Mouse (Mus musculus): ENCODE data around the gene C330007P06Rik. TPM values are rescaled to one million over a fixed set of nuclear protein-coding genes. Genes with fewer than 3 reads are reported as not detected.

Gene C330007P06Rik
- polyA plus RNA-seq, 1 experiment from 2014 or later: 12.2 TPM

GRCm38 (mm10) chrX:36847152-36847551, 26.8 kb downstream of the C330007P06Rik start:
- no peak overlapping the region for H3K27ac ChIP-seq (ENCODE audit: low read length)
- H3K9me3 ChIP-seq (replicated peaks; ENCODE audit: control insufficient read depth, low read length): no peaks in the 10 kb centered on the region
- no peak for ATAC-seq (ENCODE audit: low read depth)
- H3K36me3 ChIP-seq (ENCODE audit: control insufficient read depth, insufficient read depth): no peaks in the 10 kb centered on the region
- no peak overlapping the region for H3K9ac ChIP-seq (ENCODE audit: low read depth, low read length)
- WGBS (ENCODE audit: insufficient replicate concordance): 71% methylated on average over 1 of the region's 1 CpGs
- H3K4me2 ChIP-seq (ENCODE audit: low read depth, low read length): no peak overlapping the region
- H3K4me1 ChIP-seq (ENCODE audit: control insufficient read depth, low read depth, low read length): no peaks in the 10 kb centered on the region
- no peak overlapping the region for H3K4me3 ChIP-seq (ENCODE audit: low read depth, low read length)
- no peaks in the 10 kb centered on the region for H3K27me3 ChIP-seq (ENCODE audit: control insufficient read depth, insufficient read depth, low read depth, low read length)

- H3K9ac ChIP-seq (ENCODE audit: low read depth, low read length): no peak overlapping the region
- H3K27me3 ChIP-seq (ENCODE audit: control insufficient read depth, insufficient read depth, low read depth, low read length): no peaks in the 10 kb centered on the region
- H3K4me3 ChIP-seq (ENCODE audit: low read depth, low read length): no peak overlapping the region
- 32% methylated on average over 4 of the region's 4 CpGs for WGBS (ENCODE audit: insufficient replicate concordance)
- no peaks in the 10 kb centered on the region for H3K36me3 ChIP-seq (ENCODE audit: control insufficient read depth, insufficient read depth)
- no peak overlapping the region for H3K27ac ChIP-seq (ENCODE audit: low read length)
- H3K4me2 ChIP-seq (ENCODE audit: low read depth, low read length): no peak overlapping the region
- no peak for ATAC-seq (ENCODE audit: low read depth)
- H3K4me1 ChIP-seq (ENCODE audit: control insufficient read depth, low read depth, low read length): no peaks in the 10 kb centered on the region
- no peaks in the 10 kb centered on the region for H3K9me3 ChIP-seq (replicated peaks; ENCODE audit: control insufficient read depth, low read length)
Observed at GRCm38 (mm10) chrX:36843346-36843990, 30.4 kb downstream of the C330007P06Rik start.

GRCm38 (mm10) chrX:36841698-36842097, 32.2 kb downstream of the C330007P06Rik start:
- Histone ChIP-seq H3K4me2 (ENCODE audit: low read depth, low read length) (no peak overlapping the region), H3K4me3 (ENCODE audit: low read depth, low read length) (no peak overlapping the region), H3K27me3 (ENCODE audit: control insufficient read depth, insufficient read depth, low read depth, low read length) (no peaks in the 10 kb centered on the region), H3K9me3 (replicated peaks; ENCODE audit: control insufficient read depth, low read length) (no peaks in the 10 kb centered on the region), H3K27ac (ENCODE audit: low read length) (no peak overlapping the region), H3K36me3 (ENCODE audit: control insufficient read depth, insufficient read depth) (no peaks in the 10 kb centered on the region), H3K9ac (ENCODE audit: low read depth, low read length) (no peak overlapping the region), H3K4me1 (ENCODE audit: control insufficient read depth, low read depth, low read length) (no peaks in the 10 kb centered on the region)
- no peak for ATAC-seq (ENCODE audit: low read depth)
- WGBS (ENCODE audit: insufficient replicate concordance): 48% methylated on average over 6 of the region's 6 CpGs

GRCm38 (mm10) chrX:36839391-36839790, 34.5 kb downstream of the C330007P06Rik start:
- Histone ChIP-seq H3K9ac (ENCODE audit: low read depth, low read length) (no peak overlapping the region), H3K4me1 (ENCODE audit: control insufficient read depth, low read depth, low read length) (no peaks in the 10 kb centered on the region), H3K27me3 (ENCODE audit: control insufficient read depth, insufficient read depth, low read depth, low read length) (no peaks in the 10 kb centered on the region), H3K4me3 (ENCODE audit: low read depth, low read length) (no peak overlapping the region), H3K9me3 (replicated peaks; ENCODE audit: control insufficient read depth, low read length) (no peaks in the 10 kb centered on the region), H3K4me2 (ENCODE audit: low read depth, low read length) (no peak overlapping the region), H3K36me3 (ENCODE audit: control insufficient read depth, insufficient read depth) (no peaks in the 10 kb centered on the region), H3K27ac (ENCODE audit: low read length) (no peak overlapping the region)
- 63% methylated on average over 7 of the region's 7 CpGs for WGBS (ENCODE audit: insufficient replicate concordance)
- no peak for ATAC-seq (ENCODE audit: low read depth)

- Histone ChIP-seq H3K9me3 (replicated peaks; ENCODE audit: control insufficient read depth, low read length) (no peaks in the 10 kb centered on the region), H3K27ac (ENCODE audit: low read length) (no peak overlapping the region), H3K27me3 (ENCODE audit: control insufficient read depth, insufficient read depth, low read depth, low read length) (no peaks in the 10 kb centered on the region), H3K36me3 (ENCODE audit: control insufficient read depth, insufficient read depth) (no peaks in the 10 kb centered on the region), H3K4me2 (ENCODE audit: low read depth, low read length) (no peak overlapping the region), H3K4me3 (ENCODE audit: low read depth, low read length) (no peak overlapping the region), H3K4me1 (ENCODE audit: control insufficient read depth, low read depth, low read length) (no peaks in the 10 kb centered on the region), H3K9ac (ENCODE audit: low read depth, low read length) (no peak overlapping the region)
- WGBS (ENCODE audit: insufficient replicate concordance): 47% methylated on average over 6 of the region's 6 CpGs
- ATAC-seq (ENCODE audit: low read depth): no peak
Observed at GRCm38 (mm10) chrX:36837069-36837676, 36.7 kb downstream of the C330007P06Rik start.

- WGBS (ENCODE audit: insufficient replicate concordance): 30% methylated on average over 19 of the region's 19 CpGs
- H3K36me3 ChIP-seq (ENCODE audit: control insufficient read depth, insufficient read depth): no peaks in the 10 kb centered on the region
- H3K9me3 ChIP-seq (replicated peaks; ENCODE audit: control insufficient read depth, low read length): no peaks in the 10 kb centered on the region
- H3K27ac ChIP-seq (ENCODE audit: low read length): no peak overlapping the region
- ATAC-seq (ENCODE audit: low read depth): no peak
- peak overlapping the region; percentile 32; the same call in 1 of the 2 replicates for H3K4me2 ChIP-seq (ENCODE audit: low read depth, low read length)
- no peak overlapping the region for H3K9ac ChIP-seq (ENCODE audit: low read depth, low read length)
- H3K4me3 ChIP-seq (ENCODE audit: low read depth, low read length): no peak overlapping the region
- no peaks in the 10 kb centered on the region for H3K4me1 ChIP-seq (ENCODE audit: control insufficient read depth, low read depth, low read length)
- no peaks in the 10 kb centered on the region for H3K27me3 ChIP-seq (ENCODE audit: control insufficient read depth, insufficient read depth, low read depth, low read length)
Observed at GRCm38 (mm10) chrX:36833397-36834084, 40.4 kb downstream of the C330007P06Rik start.

- Histone ChIP-seq H3K4me1 (ENCODE audit: control insufficient read depth, low read depth, low read length) (no peaks in the 10 kb centered on the region; the same call in 1 of the 2 replicates), H3K4me3 (ENCODE audit: low read depth, low read length) (no peak overlapping the region), H3K4me2 (ENCODE audit: low read depth, low read length) (no peak overlapping the region), H3K36me3 (ENCODE audit: control insufficient read depth, insufficient read depth) (no peaks in the 10 kb centered on the region), H3K9me3 (replicated peaks; ENCODE audit: control insufficient read depth, low read length) (no peaks in the 10 kb centered on the region), H3K27ac (ENCODE audit: low read length) (no peak overlapping the region), H3K27me3 (ENCODE audit: control insufficient read depth, insufficient read depth, low read depth, low read length) (no peaks in the 10 kb centered on the region), H3K9ac (ENCODE audit: low read depth, low read length) (no peak overlapping the region)
- no peak for ATAC-seq (ENCODE audit: low read depth)
- WGBS (ENCODE audit: insufficient replicate concordance): 72% methylated on average over 4 of the region's 4 CpGs
Observed at GRCm38 (mm10) chrX:36831632-36832031, 42.3 kb downstream of the C330007P06Rik start.

- H3K4me1 ChIP-seq (ENCODE audit: control insufficient read depth, low read depth, low read length): no peaks in the 10 kb centered on the region; the same call in 1 of the 2 replicates
- H3K4me2 ChIP-seq (ENCODE audit: low read depth, low read length): no peak overlapping the region
- H3K27me3 ChIP-seq (ENCODE audit: control insufficient read depth, insufficient read depth, low read depth, low read length): no peaks in the 10 kb centered on the region
- no peaks in the 10 kb centered on the region for H3K9me3 ChIP-seq (replicated peaks; ENCODE audit: control insufficient read depth, low read length)
- no peak overlapping the region for H3K4me3 ChIP-seq (ENCODE audit: low read depth, low read length)
- no peak overlapping the region for H3K9ac ChIP-seq (ENCODE audit: low read depth, low read length)
- no peaks in the 10 kb centered on the region for H3K36me3 ChIP-seq (ENCODE audit: control insufficient read depth, insufficient read depth)
- H3K27ac ChIP-seq (ENCODE audit: low read length): no peak overlapping the region
- WGBS (ENCODE audit: insufficient replicate concordance): 37% methylated on average over 5 of the region's 5 CpGs
- peak; percentile 54; the same call in 1 of the 2 replicates for ATAC-seq (ENCODE audit: low read depth)
Observed at GRCm38 (mm10) chrX:36830271-36830670, 43.6 kb downstream of the C330007P06Rik start.

GRCm38 (mm10) chrX:36826873-36827272, 47.0 kb downstream of the C330007P06Rik start:
- Histone ChIP-seq H3K4me3 (ENCODE audit: low read depth, low read length) (no peak overlapping the region), H3K36me3 (ENCODE audit: control insufficient read depth, insufficient read depth) (no peaks in the 10 kb centered on the region), H3K27me3 (ENCODE audit: control insufficient read depth, insufficient read depth, low read depth, low read length) (no peaks in the 10 kb centered on the region), H3K9ac (ENCODE audit: low read depth, low read length) (no peak overlapping the region), H3K4me1 (ENCODE audit: control insufficient read depth, low read depth, low read length) (no peaks in the 10 kb centered on the region; the same call in 1 of the 2 replicates), H3K9me3 (replicated peaks; ENCODE audit: control insufficient read depth, low read length) (no peaks in the 10 kb centered on the region), H3K27ac (ENCODE audit: low read length) (no peak overlapping the region), H3K4me2 (ENCODE audit: low read depth, low read length) (no peak overlapping the region)
- 66% methylated on average over 5 of the region's 5 CpGs for WGBS (ENCODE audit: insufficient replicate concordance)
- no peak for ATAC-seq (ENCODE audit: low read depth)

Data from liver, embryonic 16.5 days (tissue).